Mouse (Mus musculus) kidney, adult 2 months (tissue): ENCODE data around the gene Acvr1c.

Experiments used
- CTCF ChIP-seq: fragments of 200-500 bp; conservative IDR thresholded peaks from 2 replicates; pipeline ENCODE4 v1.5.1; 2011; ENCODE audit warnings: low read depth, mild to moderate bottlenecking, control low read depth, low read length, moderate library complexity, mixed read lengths; ENCODE audit not compliant: insufficient read depth, insufficient read length
- POLR2A ChIP-seq: fragments of 200-500 bp; IDR thresholded peaks from one replicate; pipeline ENCODE4 v1.6.1; 2011; ENCODE audit warnings: low read depth, low read length, control low read depth

GRCm38 (mm10) chr2:58316186-58316585 is 41.5 kb downstream of the Acvr1c start:
- TF ChIP-seq CTCF (no peak), POLR2A (no peak)
